Mouse (Mus musculus): ENCODE measurements around the gene Dennd5a.

DNA sequence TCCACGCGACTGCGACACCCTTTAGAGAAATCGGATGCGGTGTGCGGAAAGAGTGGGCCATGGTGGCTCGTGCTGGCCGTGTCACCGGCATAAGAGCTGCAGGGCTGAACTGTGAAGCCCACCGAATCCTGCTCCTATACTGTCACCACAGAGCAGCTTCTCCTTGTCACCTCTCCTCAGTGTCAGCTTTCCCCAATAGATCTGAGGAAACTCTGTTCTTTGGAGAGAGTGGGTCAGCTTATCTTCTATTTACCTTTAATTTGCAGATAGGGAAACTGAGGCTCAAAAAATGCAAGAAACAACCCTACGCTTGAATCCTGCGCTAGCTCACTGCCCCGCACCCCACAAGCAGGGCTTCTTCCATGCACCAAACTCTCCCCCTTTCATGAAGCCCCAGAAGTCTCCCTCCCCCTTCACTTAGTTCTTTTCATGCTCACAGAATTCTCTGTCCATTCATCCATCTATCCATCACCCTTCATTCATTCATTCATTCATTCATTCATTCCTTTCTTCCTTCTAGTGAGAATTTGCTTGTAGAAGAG lies 414 bp upstream of the Dennd5a start:
- TF ChIP-seq CTCF (IDR thresholded peaks at IDR 0.05), result no peak
- no peak; the same call in 1 of the 2 replicates for TF ChIP-seq POLR2A (IDR thresholded peaks at IDR 0.05; ENCODE audit: insufficient read depth, low read depth, low read length)
- TF ChIP-seq EP300 (IDR thresholded peaks at IDR 0.05; ENCODE audit: insufficient read depth, low read depth, low read length), result no peak
